Mouse (Mus musculus): Measurements from ENCODE around the gene Nav2. TPM values are rescaled to one million over a fixed set of nuclear protein-coding genes. Genes with fewer than 3 reads are reported as not detected.

The Nav2 gene
- polyA plus RNA-seq, 1 experiment, result 10.1 TPM

DNA sequence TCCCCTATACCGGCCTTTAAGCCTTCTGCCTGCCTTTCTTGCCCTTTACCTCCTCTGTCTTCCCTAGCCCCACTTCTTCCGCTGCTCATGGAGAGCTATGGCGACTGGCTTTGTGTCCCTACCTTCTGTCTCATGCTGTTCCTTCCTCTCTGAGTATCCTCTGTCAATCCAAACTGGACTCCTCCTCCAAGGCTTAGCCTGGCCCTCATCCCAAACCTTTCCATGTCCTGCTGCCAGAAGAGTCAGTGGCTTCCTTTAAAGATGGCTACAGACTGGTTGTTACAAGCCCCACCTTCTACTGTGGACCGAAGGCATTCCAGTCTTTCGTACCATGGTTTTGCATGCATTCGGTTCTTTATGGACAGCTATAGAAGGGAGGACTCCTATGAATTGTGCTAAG, 674.7 kb downstream of the Nav2 start:
- no peak overlapping the region for H3K27ac ChIP-seq (replicated peaks; ENCODE audit: low read depth, low read length)
- no peaks in the 10 kb centered on the region for H3K4me1 ChIP-seq (ENCODE audit: control insufficient read depth, insufficient read depth, insufficient read length, low read length)
- no peak overlapping the region for H3K4me3 ChIP-seq (ENCODE audit: insufficient read depth, low read depth, low read length)

DNA sequence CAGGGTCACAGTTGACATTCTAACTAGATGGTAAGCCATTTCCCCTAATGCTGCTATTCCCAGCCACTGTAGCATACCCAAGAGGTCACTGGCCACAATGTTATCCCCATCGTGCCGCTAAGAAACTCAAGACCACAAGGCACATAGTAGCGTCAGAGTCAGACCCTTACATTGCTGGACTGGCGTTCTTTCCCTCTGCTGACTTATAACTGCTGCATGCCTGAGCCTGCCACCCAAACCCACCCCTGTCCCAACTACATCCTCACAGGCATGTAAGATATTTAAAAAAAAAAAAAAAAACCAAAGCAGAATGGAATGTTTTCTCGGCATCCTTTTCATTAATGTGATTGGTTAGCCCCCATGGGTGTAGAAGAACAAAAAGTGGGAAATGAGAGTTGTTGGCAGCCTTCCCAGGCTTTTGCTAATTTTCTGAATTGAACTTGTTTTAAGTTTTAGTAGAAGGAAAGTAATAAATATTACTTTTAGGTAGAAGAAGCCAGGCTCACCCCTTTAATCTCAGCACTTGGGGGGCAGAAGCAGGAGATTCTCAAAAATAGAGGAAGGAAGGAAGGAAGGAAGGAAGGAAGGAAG, 678.1 kb downstream of the Nav2 start:
- no peak overlapping the region for H3K27ac ChIP-seq (replicated peaks; ENCODE audit: low read depth, low read length)
- H3K4me1 ChIP-seq (ENCODE audit: control insufficient read depth, insufficient read depth, insufficient read length, low read length), result no peaks in the 10 kb centered on the region
- H3K4me3 ChIP-seq (ENCODE audit: insufficient read depth, low read depth, low read length), result no peak overlapping the region

DNA sequence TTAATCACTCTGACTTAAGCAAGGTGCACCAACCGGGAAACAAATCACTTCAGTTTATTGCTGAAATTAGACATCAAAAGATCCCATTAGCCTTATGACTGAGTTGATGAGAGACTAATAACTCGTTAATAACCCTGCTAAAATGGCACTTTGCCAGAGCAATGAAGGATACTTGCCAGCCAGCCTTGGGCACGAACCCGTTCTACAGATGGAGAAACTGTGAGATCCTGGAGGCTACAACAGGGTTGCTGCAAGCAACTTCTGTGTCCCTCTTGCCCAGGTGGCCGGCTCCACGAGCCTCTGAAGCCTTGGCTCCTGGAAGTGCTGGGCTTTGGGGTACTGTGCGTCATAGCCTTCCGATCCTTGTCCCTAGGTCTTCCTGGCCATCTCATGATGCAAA, 681.1 kb downstream of the Nav2 start:
- H3K27ac ChIP-seq (replicated peaks; ENCODE audit: low read depth, low read length), result no peak overlapping the region

DNA sequence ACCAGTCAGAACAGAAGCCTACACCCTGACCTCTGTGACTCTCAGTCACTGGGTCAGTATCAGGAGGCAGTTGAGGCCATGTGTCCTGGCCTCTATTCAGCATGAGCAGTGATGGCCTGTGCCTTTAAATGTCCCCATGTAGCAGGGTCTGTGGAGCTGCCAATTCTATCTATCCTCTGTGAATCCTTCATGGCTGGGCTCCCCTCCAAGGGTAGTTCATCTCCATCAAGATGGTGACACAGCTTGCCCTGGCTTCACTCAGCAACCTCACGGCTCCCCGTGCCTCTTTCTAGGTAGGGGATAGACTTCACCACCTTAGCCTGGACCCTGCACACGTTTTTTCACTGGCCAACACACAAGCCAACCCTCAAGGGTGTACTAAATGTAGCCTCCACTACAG, 689.3 kb downstream of the Nav2 start:
- no peak overlapping the region for H3K27ac ChIP-seq (replicated peaks; ENCODE audit: low read depth, low read length)
- no peaks in the 10 kb centered on the region for H3K4me1 ChIP-seq (ENCODE audit: control insufficient read depth, insufficient read depth, insufficient read length, low read length)
- no peak overlapping the region for H3K4me3 ChIP-seq (ENCODE audit: insufficient read depth, low read depth, low read length)

More for the DNA sequence above, 681.1 kb downstream of the Nav2 start:
- H3K4me1 ChIP-seq (ENCODE audit: control insufficient read depth, insufficient read depth, insufficient read length, low read length), result no peaks in the 10 kb centered on the region
- H3K4me3 ChIP-seq (ENCODE audit: insufficient read depth, low read depth, low read length), result no peak overlapping the region

DNA sequence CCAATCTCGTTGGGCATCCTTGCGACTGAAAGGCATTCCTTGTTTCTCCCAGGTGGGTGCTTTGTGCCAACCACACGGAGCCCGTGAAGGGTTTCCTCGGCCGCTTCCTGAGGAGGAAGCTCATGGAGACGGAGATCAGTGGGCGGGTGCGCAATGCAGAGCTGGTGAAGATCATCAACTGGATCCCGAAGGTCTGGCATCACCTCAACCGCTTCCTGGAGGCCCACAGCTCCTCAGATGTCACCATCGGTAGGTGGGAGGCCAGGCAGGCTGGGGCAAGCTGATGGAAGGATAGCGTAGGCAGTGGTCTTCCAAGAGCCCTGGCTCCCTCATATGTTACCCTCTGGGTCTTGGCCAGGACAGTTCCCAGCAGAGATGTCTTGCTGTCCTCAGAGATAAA, 689.7 kb downstream of the Nav2 start:
- Histone ChIP-seq H3K4me1 (ENCODE audit: control insufficient read depth, insufficient read depth, insufficient read length, low read length) (no peaks in the 10 kb centered on the region), H3K4me3 (ENCODE audit: insufficient read depth, low read depth, low read length) (no peak overlapping the region), H3K27ac (replicated peaks; ENCODE audit: low read depth, low read length) (no peak overlapping the region)

DNA sequence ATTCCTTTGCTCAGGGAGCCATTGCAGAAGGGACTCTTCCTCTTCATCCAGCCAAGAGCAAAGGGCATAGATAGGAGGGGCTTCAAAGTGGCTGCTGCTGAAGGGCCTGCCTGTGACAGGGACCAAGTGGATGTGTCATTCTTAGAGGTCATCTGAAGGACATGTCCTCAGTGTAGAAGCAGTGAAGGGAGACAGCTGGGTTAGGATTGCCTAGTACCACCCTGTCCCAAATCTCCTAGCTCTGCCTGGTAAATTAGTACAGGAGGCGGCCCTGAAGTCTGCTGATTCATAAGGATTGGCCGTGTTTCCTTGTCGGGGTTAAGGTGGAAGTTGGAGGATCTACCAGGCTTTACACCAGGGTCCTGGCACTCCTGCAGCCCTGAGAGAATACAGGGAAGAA, 691.4 kb downstream of the Nav2 start:
- Histone ChIP-seq H3K4me3 (ENCODE audit: insufficient read depth, low read depth, low read length) (no peak overlapping the region), H3K27ac (replicated peaks; ENCODE audit: low read depth, low read length) (no peak overlapping the region), H3K4me1 (ENCODE audit: control insufficient read depth, insufficient read depth, insufficient read length, low read length) (no peaks in the 10 kb centered on the region)

DNA sequence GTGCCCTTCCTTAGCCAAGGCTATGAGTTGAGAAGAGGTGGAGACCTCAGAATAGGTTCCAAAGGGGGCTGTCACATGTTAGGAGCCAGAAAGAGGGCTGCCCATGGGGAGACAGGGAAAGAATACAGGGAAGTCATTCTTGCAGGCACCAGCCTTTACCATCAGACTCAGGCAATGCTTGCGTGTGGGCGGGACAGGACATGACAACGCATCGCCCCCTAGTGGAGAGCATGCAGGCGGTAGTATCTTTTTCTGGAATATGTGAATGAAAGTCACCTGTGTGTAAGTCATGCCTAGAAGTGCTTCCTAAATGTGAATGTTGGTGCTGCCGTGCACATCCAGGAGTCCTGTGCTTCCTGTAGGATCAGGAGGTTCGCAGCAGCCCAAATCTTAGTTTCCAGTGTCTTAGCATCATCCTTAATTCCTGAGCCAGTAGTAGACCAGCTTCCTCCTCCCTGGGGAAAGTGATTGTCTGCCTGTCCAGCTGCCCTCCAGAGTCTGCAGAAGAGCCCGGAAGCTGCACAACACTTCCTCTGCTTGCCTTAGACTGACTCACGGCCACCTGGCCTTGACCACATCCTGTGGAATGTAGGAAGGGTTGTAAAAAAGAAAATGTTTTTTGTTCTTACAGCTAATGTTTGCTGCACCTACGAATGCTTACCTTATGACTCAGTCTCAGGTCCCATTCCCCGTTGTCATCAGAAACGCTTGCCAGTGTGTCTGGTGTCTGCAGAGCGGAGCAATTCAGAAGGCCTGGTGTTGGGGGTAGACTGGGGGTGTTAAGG, 692.9 kb downstream of the Nav2 start:
- Histone ChIP-seq H3K4me1 (ENCODE audit: control insufficient read depth, insufficient read depth, insufficient read length, low read length) (no peaks in the 10 kb centered on the region), H3K4me3 (ENCODE audit: insufficient read depth, low read depth, low read length) (no peak overlapping the region), H3K27ac (replicated peaks; ENCODE audit: low read depth, low read length) (no peak overlapping the region)

DNA sequence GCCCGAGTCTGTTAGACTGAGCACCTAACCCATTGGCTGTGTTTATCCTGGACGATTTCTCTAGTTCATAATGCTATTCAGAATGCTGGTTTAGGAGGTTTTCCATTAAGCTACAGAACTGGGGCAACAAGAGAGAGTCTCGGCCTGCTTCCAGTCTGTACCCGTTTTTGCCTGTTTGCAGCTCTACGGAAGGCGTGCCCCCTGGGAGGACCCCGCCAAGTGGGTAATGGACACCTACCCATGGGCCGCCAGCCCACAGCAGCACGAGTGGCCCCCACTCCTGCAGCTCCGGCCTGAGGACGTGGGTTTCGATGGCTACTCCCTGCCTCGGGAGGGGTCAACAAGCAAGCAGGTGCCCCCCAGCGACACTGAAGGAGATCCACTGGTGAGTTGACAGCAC, 695.7 kb downstream of the Nav2 start:
- no peak overlapping the region for H3K27ac ChIP-seq (replicated peaks; ENCODE audit: low read depth, low read length)
- H3K4me1 ChIP-seq (ENCODE audit: control insufficient read depth, insufficient read depth, insufficient read length, low read length), result no peaks in the 10 kb centered on the region
- H3K4me3 ChIP-seq (ENCODE audit: insufficient read depth, low read depth, low read length), result no peak overlapping the region

DNA sequence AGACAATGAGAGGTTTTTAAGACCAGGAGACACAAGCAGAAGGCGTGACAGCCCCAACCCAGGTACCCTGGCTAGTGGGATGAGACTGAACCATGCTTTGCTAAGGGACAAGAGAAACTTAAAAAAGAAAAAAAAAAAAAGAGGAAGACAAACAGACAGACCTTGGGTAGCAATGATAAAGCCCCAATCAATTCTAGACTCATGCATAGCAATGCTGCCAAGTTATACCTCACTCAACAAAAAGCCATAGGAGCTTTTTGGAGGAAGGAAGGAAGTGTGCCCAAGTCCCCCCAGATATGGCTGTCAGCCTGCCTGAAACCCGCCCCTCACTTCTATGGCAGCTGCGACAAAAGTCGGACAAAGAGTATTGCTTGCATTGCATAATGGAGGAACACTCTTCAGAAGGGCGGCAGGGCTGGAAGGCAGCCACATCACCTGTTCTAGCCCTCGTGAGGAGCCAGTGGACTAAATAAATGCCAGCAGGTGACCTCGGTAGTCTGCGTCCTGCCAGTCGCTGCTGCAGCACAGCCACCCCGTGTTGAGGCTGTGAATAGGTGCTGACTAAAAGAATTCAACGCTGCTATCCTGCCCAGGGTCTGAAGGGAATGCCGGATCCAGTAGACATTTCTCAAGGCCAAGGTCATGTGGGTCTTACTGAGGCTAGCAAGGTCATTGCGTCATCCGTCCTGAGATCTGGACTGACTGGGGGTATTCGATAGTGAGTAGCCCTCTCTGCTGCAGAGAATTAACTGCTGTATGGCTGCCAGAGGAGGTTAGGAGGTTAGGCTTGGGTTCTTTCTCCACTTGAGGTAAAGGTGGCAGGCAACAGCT, 696.7 kb downstream of the Nav2 start:
- no peaks in the 10 kb centered on the region for H3K4me1 ChIP-seq (ENCODE audit: control insufficient read depth, insufficient read depth, insufficient read length, low read length)

DNA sequence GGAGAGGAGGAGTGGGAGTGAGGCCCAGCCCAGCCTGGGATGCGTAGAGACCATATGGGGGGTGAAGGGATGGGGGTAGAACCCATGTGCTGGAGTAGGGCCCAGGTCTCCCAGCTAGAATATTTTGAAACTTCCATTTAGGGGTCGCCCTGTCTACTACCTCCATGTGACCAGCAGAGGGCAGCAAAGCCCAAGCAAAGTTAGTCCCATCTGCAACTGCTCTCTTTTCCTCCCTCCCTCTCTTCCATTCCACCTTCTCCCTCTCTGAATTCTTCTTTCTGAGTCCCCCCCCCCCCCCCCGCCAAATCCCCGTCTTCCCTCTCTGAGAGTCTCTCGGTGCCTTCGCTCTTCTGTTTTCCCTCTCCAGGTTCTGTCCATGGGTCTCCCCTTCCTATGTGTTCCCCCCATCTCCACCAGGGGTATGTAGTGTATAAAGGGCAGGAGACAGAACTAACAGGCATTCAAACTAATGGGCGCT, 707.8 kb downstream of the Nav2 start:
- H3K4me1 ChIP-seq (ENCODE audit: control insufficient read depth, insufficient read depth, insufficient read length, low read length), result no peaks in the 10 kb centered on the region
- no peak overlapping the region for H3K4me3 ChIP-seq (ENCODE audit: insufficient read depth, low read depth, low read length)
- no peak overlapping the region for H3K27ac ChIP-seq (replicated peaks; ENCODE audit: low read depth, low read length)

More for the DNA sequence above, 696.7 kb downstream of the Nav2 start:
- Histone ChIP-seq H3K4me3 (ENCODE audit: insufficient read depth, low read depth, low read length) (no peak overlapping the region), H3K27ac (replicated peaks; ENCODE audit: low read depth, low read length) (no peak overlapping the region)

DNA sequence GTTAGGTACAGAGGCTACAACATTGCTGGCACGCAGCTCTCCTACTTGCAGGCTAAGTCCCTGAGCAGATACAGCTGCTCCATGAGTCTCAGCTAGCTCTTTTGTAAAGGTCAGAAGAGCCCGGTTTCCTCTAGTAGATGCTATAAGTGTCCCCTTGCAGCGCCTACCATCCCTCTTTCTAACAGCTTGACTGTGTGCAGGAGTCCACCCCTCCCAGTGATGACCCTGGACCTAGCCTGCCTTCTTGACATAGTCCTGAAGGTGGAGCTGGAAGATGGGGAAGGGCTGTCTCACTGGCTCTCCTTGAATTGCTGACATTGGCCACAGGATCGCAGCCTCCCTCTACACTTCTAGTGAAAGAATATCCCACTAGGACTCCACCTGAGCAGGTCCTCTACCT, 708.6 kb downstream of the Nav2 start:
- no peaks in the 10 kb centered on the region for H3K4me1 ChIP-seq (ENCODE audit: control insufficient read depth, insufficient read depth, insufficient read length, low read length)

DNA sequence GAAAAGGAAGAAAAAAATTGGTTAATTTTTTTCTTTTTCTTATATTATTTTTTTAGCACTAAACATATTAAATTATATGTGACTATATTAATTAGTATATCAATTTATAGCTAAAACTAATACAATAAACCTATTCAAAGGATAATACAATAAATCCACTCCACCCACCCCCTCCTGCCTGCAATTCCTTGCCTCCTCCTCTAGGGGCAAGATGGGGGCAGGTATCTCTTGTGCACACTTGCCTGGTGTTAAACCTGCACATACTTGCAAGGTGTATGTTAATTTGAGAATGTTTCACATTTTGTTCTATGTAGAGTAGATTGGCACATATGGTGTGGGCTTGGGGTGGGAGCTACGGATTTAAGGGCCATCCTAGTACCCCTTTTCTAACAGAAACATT, 711.6 kb downstream of the Nav2 start:
- Histone ChIP-seq H3K4me3 (ENCODE audit: insufficient read depth, low read depth, low read length) (no peak overlapping the region), H3K27ac (replicated peaks; ENCODE audit: low read depth, low read length) (no peak overlapping the region), H3K4me1 (ENCODE audit: control insufficient read depth, insufficient read depth, insufficient read length, low read length) (no peaks in the 10 kb centered on the region)

More for the DNA sequence above, 708.6 kb downstream of the Nav2 start:
- H3K27ac ChIP-seq (replicated peaks; ENCODE audit: low read depth, low read length), result no peak overlapping the region
- no peak overlapping the region for H3K4me3 ChIP-seq (ENCODE audit: insufficient read depth, low read depth, low read length)

DNA sequence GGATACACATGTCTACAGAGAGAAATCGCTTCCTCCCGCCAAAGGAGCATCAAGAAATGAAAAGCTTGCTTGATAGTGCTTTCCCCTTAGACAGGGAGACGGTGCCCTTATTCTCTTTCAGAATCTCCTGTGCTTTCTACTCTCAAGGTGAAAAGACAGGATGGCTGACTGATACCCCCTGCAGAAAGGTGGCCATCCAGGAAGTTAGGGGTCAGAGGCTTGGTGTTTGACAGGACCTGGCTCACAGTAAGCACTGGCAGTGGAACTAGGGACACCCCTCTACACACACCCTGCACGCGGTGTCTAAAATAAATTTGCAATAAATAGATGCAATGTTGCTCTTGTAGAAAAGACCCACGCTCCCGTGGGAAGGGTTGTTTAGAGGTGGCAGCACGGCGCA, 723.4 kb downstream of the Nav2 start:
- H3K27ac ChIP-seq (replicated peaks; ENCODE audit: low read depth, low read length), result no peak overlapping the region
- H3K4me1 ChIP-seq (ENCODE audit: control insufficient read depth, insufficient read depth, insufficient read length, low read length), result peaks cover 4% of the 10 kb centered on the region
- H3K4me3 ChIP-seq (ENCODE audit: insufficient read depth, low read depth, low read length), result no peak overlapping the region

DNA sequence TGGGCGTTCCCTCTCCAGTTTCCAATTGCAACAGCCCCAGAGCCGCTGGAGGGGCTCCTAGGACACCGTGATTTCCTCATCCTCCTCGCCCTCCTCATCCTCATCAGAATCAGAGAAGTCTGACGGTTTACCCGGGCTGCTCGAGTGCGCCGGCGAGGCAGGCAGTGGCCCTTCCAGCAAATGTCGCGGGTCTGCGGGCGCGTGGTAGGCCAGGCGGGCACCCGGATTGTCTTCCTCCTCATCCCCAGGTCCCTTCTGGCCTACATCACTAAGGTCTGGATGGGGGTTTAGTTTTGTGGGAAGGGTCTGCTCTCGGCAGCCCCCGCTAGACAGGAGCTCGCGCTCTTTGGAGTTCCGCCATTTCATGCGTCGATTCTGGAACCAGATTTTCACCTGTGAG, 723.9 kb downstream of the Nav2 start:
- no peak overlapping the region for H3K4me3 ChIP-seq (ENCODE audit: insufficient read depth, low read depth, low read length)
- H3K27ac ChIP-seq (replicated peaks; ENCODE audit: low read depth, low read length), result no peak overlapping the region
- peaks cover 4% of the 10 kb centered on the region for H3K4me1 ChIP-seq (ENCODE audit: control insufficient read depth, insufficient read depth, insufficient read length, low read length)

DNA sequence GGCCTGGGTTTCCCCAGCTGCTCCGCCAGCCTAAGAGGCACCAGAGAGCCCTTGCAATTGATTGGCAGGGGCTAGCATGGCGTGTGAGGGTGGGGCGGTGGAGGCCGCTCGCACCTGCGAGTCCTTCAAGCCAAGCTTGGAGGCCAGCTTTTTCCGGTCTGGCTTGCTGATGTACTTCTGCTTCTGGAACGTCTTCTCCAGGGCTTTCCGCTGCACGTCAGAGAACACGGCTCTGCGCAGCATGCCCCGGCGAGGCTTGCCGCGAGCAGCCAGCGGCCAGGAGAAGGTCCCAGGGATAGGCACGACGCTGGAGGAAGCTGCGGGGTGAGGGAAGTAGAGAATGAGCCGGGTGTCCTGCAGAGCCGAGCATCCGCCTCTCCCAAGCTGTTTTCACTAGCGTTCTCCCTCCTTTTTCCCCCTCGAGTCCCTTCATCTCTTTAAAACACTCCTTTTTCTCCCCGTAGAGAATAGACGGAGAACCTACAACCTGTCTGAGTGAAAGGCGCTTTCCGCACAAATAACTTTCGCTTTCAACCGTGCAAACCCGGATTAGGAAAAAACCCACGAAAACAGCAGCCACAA, 725.0 kb downstream of the Nav2 start:
- H3K4me3 ChIP-seq (ENCODE audit: insufficient read depth, low read depth, low read length), result peak overlapping the region; percentile 47
- no peak overlapping the region for H3K27ac ChIP-seq (replicated peaks; ENCODE audit: low read depth, low read length)
- H3K4me1 ChIP-seq (ENCODE audit: control insufficient read depth, insufficient read depth, insufficient read length, low read length), result peaks cover 4% of the 10 kb centered on the region
